Mouse (Mus musculus): ENCODE data around the gene Dlgap5.

The Dlgap5 gene

GRCm38 (mm10) chr14:47352272-47352671 lies 65.9 kb downstream of the Dlgap5 start:
- no peak for DNase-seq (ENCODE audit: low spot score)

- no peak for DNase-seq (ENCODE audit: low spot score)
Measured at GRCm38 (mm10) chr14:47350974-47351373, 67.2 kb downstream of the Dlgap5 start.

- no peak for DNase-seq (ENCODE audit: low spot score)
Measured at GRCm38 (mm10) chr14:47346715-47347114, 71.5 kb downstream of the Dlgap5 start.

- no peak for DNase-seq (ENCODE audit: low spot score)
Measured at GRCm38 (mm10) chr14:47341811-47342291, 76.4 kb downstream of the Dlgap5 start.

- no peak for DNase-seq (ENCODE audit: low spot score)
Measured at GRCm38 (mm10) chr14:47340231-47340925, 77.8 kb downstream of the Dlgap5 start.

All from spleen, adult 12 weeks (tissue).